Mouse (Mus musculus) midbrain, embryonic 14.5 days (tissue): ENCODE results near the gene Kcnq1. TPM values are rescaled to one million over a fixed set of nuclear protein-coding genes. Genes with fewer than 3 reads are reported as not detected.
A peak's percentile ranks its signal among the peaks of the same experiment; 100 is the strongest.

Experiments
- ATAC-seq: fragments of 200-750 bp; cut with Nextera tagmentation; 2 replicates; pipeline ENCODE4 v1.8.0; 2017; ENCODE audit warnings: moderate number of reproducible peaks, moderate library complexity; ENCODE audit not compliant: low FRiP score, low TSS enrichment
- DNase-seq: peaks from one replicate; pipeline ENCODE4 v3.0.0-alpha.2; 2015
- H3K27ac ChIP-seq: fragments of 300-500 bp; sonication (generic); replicated peaks from 2 replicates; pipeline ENCODE4 v1.5.1; 2014; ENCODE audit warnings: mild to moderate bottlenecking, low read depth, low read length, moderate library complexity
- H3K27me3 ChIP-seq: fragments of 300-500 bp; sonication (generic); 2 replicates; pipeline ENCODE4 v1.6.1; 2014; ENCODE audit warnings: low read length, control low read depth, mixed read lengths; ENCODE audit not compliant: control insufficient read depth, insufficient read depth
- H3K36me3 ChIP-seq: fragments of 300-500 bp; sonication (generic); 2 replicates; pipeline ENCODE4 v1.6.1; 2014; ENCODE audit warnings: low read length, control low read depth; ENCODE audit not compliant: control insufficient read depth, insufficient read depth
- H3K4me1 ChIP-seq: fragments of 300-500 bp; sonication (generic); 2 replicates; pipeline ENCODE4 v1.6.1; 2014; ENCODE audit warnings: mild to moderate bottlenecking, antibody characterized with exemption, low read length, control low read depth; ENCODE audit not compliant: control insufficient read depth, insufficient read depth
- H3K4me2 ChIP-seq: fragments of 300-500 bp; sonication (generic); 2 replicates; pipeline ENCODE4 v1.6.1; 2014; ENCODE audit warnings: mild to moderate bottlenecking, low read length, moderate library complexity
- H3K4me3 ChIP-seq: fragments of 300-500 bp; sonication (generic); replicated peaks from 2 replicates; pipeline ENCODE4 v1.5.1; 2014; ENCODE audit warnings: low read depth, low read length
- H3K9ac ChIP-seq: fragments of 300-500 bp; sonication (generic); replicated peaks from 2 replicates; pipeline ENCODE4 v1.6.1; 2014; ENCODE audit warnings: mild to moderate bottlenecking, low read length, moderate library complexity
- H3K9me3 ChIP-seq: fragments of 300-500 bp; sonication (generic); 2 replicates; pipeline ENCODE4 v1.6.1; 2016; ENCODE audit warnings: low read length, control low read depth, mixed read lengths; ENCODE audit not compliant: control insufficient read depth
- WGBS: fragments of 180-500 bp; shearing (Covaris S2); extraction: QIAGEN DNeasy Blood & Tissue Kit; methylation state at CpG from one replicate; pipeline ENCODE4 v1.1.7; 2014; 5-methylcytosine and 5-hydroxymethylcytosine counted together
- polyA plus RNA-seq: library from polyadenylated mRNA; unstranded; fragments of >200 nt; fragmentation: Nextera tagmentation; extraction: Ambion mirVana; gene quantifications from 2 replicates; pipeline ENCODE4 v1.2.1, GENCODE M21; 2014

The Kcnq1 gene
- polyA plus RNA-seq, 1 experiment from 2014 or later: 1.2 TPM

DNA sequence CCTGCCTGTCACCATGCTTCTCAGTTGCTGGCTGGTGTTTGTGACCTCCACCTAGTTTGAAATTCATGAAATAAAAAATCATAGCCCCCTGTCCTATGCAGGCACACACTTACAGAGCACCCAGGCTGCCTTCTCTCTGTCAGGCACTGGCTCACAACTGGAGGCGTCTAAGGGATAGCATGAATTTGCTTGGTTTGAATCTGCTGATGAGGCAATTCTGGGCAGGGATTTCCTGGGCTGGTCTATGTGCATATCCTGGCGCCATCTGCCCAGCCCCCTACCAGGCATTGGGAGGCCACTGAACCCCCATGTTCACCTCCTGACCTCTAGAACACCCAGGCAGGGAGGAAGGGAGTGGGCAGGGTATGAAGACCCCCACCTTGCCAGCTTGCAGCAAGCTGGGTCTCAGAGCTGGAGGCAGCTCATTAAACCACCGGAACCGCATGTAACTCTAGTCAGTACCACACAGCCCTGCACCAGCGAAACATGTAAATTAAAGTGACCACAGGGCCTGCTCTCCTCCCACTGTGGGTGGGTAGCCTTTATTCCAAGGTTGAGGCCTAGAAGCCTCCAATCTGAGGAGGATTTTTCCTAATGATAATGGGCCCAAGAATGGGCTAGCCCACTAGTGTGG lies 66.9 kb downstream of the Kcnq1 start:
- Histone ChIP-seq H3K4me3 (no peak overlapping the region), H3K36me3 (no peaks in the 10 kb centered on the region), H3K27ac (no peak overlapping the region), H3K27me3 (no peaks in the 10 kb centered on the region), H3K9me3 (no peaks in the 10 kb centered on the region), H3K4me2 (no peak overlapping the region), H3K4me1 (peaks cover 8% of the 10 kb centered on the region), H3K9ac (no peak overlapping the region)
- ATAC-seq (no peak), DNase-seq (no peak)
- WGBS: 81% methylated on average over 5 of the region's 5 CpGs

DNA sequence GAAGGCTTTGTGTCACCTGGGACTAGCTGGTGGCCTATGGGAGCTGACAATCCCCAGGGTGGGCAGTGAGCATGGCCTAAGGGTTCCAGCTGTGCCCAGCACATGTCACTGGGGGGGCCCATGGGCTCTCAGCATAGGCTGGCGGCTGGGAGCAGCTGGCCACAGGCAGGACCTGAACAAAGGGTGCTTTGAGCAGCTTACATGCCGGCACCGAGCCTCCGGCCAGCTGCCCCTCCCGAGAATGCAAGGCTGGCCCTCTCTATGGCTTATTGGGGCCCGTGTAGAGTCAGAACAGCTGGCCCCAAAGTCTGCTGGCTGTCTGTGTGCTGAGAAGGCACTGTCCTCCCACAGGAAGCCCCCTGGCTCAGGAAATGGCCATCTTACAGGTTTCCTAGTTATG lies 68.5 kb downstream of the Kcnq1 start:
- Histone ChIP-seq H3K27me3 (no peaks in the 10 kb centered on the region), H3K9me3 (no peaks in the 10 kb centered on the region), H3K4me2 (no peak overlapping the region), H3K36me3 (no peaks in the 10 kb centered on the region), H3K4me3 (no peak overlapping the region), H3K27ac (no peak overlapping the region), H3K9ac (no peak overlapping the region), H3K4me1 (peaks cover 8% of the 10 kb centered on the region)
- DNase-seq (peak; percentile 14), ATAC-seq (no peak)
- WGBS: 22% methylated on average over 6 of the region's 6 CpGs

DNA sequence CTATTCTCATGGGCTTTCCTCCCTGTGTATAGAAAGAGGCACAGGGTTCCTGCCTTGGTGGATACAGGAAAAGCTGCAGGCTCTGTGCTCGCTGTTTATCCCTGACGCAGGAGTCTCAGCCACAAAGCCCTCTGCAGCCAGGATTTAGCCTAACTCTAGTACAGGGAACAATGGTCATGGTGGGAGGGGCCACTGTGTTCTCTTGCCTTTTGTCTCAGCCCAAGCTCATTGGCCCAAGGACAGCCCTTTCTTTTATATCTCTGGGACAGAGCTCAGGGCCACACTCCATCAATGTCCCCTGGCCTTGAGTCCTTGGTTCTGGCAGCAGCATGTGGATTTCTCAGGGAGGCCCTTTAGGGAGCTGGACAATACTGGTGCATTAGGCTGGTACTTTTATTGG lies 72.7 kb downstream of the Kcnq1 start:
- Histone ChIP-seq H3K4me1 (peaks cover 8% of the 10 kb centered on the region), H3K4me2 (no peak overlapping the region), H3K36me3 (no peaks in the 10 kb centered on the region), H3K4me3 (no peak overlapping the region), H3K27ac (no peak overlapping the region), H3K9ac (no peak overlapping the region), H3K9me3 (no peaks in the 10 kb centered on the region), H3K27me3 (no peaks in the 10 kb centered on the region)
- ATAC-seq (no peak), DNase-seq (peak; percentile 19)
- WGBS: 24% methylated on average over 2 of the region's 2 CpGs

DNA sequence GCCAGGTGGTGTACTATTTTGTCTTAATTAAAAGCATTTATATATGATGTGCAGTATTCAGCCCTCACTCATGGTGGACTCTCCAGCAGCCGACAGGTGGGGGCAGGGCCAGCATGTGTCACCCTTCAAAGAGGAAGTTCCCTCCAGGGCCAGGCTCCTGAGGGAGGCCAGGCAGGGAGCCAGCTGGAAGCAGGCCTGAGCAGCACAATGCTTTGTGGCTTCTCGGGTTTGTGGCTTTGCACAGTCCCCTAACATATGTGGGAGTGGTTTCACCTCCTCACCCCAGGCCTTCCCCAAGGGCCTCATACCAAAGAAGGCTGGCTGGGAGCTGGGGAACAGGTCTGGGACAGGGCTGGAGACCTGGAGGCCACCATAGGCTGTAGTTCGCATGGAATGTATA lies 74.6 kb downstream of the Kcnq1 start:
- no peak for ATAC-seq
- peak; percentile 44 for DNase-seq
- Histone ChIP-seq H3K4me1 (no peaks in the 10 kb centered on the region), H3K4me2 (no peak overlapping the region), H3K27me3 (no peaks in the 10 kb centered on the region), H3K9me3 (no peaks in the 10 kb centered on the region), H3K27ac (no peak overlapping the region), H3K9ac (no peak overlapping the region), H3K4me3 (no peak overlapping the region), H3K36me3 (no peaks in the 10 kb centered on the region)
- 63% methylated on average over 3 of the region's 3 CpGs for WGBS

DNA sequence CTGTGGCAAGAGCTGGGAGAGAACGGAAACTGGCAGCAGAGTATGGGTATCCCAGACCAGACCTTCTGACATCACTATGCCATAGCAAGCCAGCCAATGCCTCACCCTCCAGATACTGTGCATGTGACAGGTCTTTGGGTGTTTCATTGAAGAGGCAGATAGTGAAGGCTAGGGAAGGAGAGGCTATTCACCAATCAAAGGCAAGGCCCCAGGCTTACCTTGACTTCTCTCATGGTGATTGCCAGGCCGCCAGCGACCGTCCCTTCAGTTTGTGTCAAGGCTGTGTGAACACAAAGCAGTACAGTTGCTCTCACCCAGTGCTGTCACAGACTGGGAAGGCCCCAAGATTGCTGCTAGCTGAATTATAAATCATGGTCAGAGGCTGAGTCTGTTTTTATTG lies 75.1 kb downstream of the Kcnq1 start:
- WGBS: 92% methylated on average over 4 of the region's 4 CpGs
- no peak overlapping the region for H3K4me3 ChIP-seq

DNA sequence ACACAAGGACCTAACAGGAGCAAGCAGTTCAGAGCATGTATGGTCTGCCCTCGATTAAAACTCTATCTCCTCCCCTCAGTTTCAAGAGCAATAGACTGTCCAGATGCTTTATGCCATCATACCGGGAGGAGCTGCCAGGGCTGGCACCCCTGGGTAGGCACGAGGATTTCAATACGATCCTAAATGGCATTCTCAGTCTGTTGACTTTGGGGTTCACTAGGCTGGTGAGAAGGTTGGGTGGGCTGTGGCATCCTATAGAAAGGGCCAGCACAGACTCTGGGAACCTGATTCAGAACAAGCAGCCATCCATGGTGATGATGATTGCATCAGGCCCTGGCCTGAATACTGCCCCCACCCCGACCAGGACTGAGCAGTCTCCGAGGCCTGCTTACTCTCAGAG lies 79.3 kb downstream of the Kcnq1 start:
- Histone ChIP-seq H3K9me3 (no peaks in the 10 kb centered on the region), H3K4me2 (no peak overlapping the region), H3K36me3 (no peaks in the 10 kb centered on the region), H3K9ac (no peak overlapping the region), H3K27ac (no peak overlapping the region), H3K27me3 (no peaks in the 10 kb centered on the region), H3K4me1 (no peaks in the 10 kb centered on the region), H3K4me3 (no peak overlapping the region)
- DNase-seq: no peak
- no peak for ATAC-seq
- WGBS: 72% methylated on average over 6 of the region's 6 CpGs

More for the DNA sequence above, 75.1 kb downstream of the Kcnq1 start:
- Histone ChIP-seq H3K9me3 (no peaks in the 10 kb centered on the region), H3K27me3 (no peaks in the 10 kb centered on the region), H3K36me3 (no peaks in the 10 kb centered on the region), H3K4me1 (no peaks in the 10 kb centered on the region), H3K9ac (no peak overlapping the region), H3K4me2 (no peak overlapping the region), H3K27ac (no peak overlapping the region)
- DNase-seq (no peak), ATAC-seq (no peak)

DNA sequence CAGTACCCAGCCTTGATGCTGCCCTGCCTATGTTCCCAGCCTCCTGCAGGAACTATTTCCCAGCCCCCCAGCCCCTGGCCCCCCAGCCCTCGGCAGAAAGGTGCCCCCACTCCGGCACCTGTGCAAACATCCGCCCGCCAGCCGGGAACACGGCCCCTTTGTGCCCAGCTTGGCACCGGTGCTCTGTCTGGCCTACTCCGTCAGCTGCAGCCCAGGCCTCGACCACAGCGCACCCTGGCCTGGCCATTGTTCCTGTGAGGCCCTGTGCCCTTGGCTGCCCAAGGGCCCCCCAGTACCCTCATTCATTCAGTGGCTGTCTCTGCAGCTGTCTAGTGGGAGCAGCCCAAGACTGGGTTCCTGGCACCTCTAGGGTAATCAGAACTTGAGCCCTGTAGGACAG lies 80.2 kb downstream of the Kcnq1 start:
- no peak overlapping the region for H3K4me2 ChIP-seq
- H3K9ac ChIP-seq: no peak overlapping the region
- ATAC-seq (no peak), DNase-seq (no peak)
- 83% methylated on average over 10 of the region's 10 CpGs for WGBS
- H3K4me3 ChIP-seq: no peak overlapping the region
- H3K27me3 ChIP-seq: no peaks in the 10 kb centered on the region
- no peaks in the 10 kb centered on the region for H3K9me3 ChIP-seq
- H3K4me1 ChIP-seq: no peaks in the 10 kb centered on the region
- H3K27ac ChIP-seq: no peak overlapping the region
- H3K36me3 ChIP-seq: no peaks in the 10 kb centered on the region

DNA sequence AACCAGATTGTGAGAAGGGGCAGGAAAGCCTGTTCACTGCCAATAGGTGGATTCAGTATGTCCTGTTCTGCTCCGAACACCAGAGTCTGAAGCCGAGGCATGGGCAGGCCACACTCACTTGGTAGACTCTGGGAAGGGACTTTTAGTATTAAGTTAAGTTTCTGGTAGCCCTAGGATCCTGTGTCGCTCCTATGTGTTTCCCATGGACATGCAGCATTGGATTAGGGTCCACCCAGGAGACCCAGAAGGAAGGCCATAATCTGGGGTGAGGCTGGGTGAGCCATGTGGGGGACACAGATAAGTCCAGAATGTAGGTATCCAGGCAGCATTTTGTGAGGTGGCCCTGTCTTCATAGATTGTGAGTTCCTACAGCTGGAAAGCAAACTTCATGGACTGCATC lies 81.0 kb downstream of the Kcnq1 start:
- Histone ChIP-seq H3K9me3 (no peaks in the 10 kb centered on the region), H3K36me3 (no peaks in the 10 kb centered on the region), H3K9ac (no peak overlapping the region), H3K4me2 (no peak overlapping the region), H3K4me1 (no peaks in the 10 kb centered on the region), H3K4me3 (no peak overlapping the region), H3K27me3 (no peaks in the 10 kb centered on the region), H3K27ac (no peak overlapping the region)
- ATAC-seq: no peak
- DNase-seq: no peak
- 87% methylated on average over 3 of the region's 3 CpGs for WGBS

DNA sequence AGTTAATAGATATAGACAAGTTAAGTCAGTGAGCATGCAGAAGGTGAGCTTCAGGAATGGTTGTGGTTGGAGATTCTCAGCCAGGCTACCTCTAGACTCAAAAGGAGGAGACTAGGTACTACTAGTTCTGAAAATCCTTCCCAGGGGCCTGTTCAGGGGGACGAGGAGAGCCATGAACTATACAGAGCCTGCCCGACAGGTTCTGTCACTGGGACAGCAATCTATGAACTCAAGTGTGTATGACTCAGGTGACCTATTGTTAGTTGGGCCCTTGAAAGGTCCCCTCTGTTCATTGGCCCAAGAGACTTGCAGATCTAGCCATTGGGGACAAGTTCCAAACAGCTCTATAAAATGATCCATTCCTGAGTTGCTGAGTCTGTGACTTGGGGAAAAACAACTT lies 82.4 kb downstream of the Kcnq1 start:
- ATAC-seq: no peak
- Histone ChIP-seq H3K4me2 (no peak overlapping the region), H3K4me1 (no peaks in the 10 kb centered on the region), H3K27me3 (no peaks in the 10 kb centered on the region), H3K9me3 (no peaks in the 10 kb centered on the region), H3K27ac (no peak overlapping the region), H3K9ac (no peak overlapping the region), H3K4me3 (no peak overlapping the region), H3K36me3 (no peaks in the 10 kb centered on the region)
- 84% methylated on average over 2 of the region's 2 CpGs for WGBS
- DNase-seq: no peak
